Mouse (Mus musculus) neural tube, embryonic 13.5 days (tissue): ENCODE data around the gene Lgals3bp. TPM values are rescaled to one million over a fixed set of nuclear protein-coding genes. Genes with fewer than 3 reads are reported as not detected.

Source experiments
- ATAC-seq: fragments of 200-750 bp; cut with Nextera tagmentation; 2 replicates; pipeline ENCODE4 v1.8.0; 2017; ENCODE audit warnings: low read depth, mild to moderate bottlenecking, moderate TSS enrichment, moderate library complexity
- H3K27ac ChIP-seq: fragments of 300-500 bp; sonication (generic); replicated peaks from 2 replicates; pipeline ENCODE4 v1.5.1; 2015; ENCODE audit warnings: moderate library complexity, mild to moderate bottlenecking, inconsistent platforms
- H3K27me3 ChIP-seq: fragments of 300-500 bp; sonication (generic); 2 replicates; pipeline ENCODE4 v1.6.1; 2015; ENCODE audit warnings: mild to moderate bottlenecking, inconsistent platforms
- H3K36me3 ChIP-seq: fragments of 300-500 bp; sonication (generic); 2 replicates; pipeline ENCODE4 v1.6.1; 2015; ENCODE audit warnings: mild to moderate bottlenecking, inconsistent platforms
- H3K4me1 ChIP-seq: fragments of 300-500 bp; sonication (generic); replicated peaks from 2 replicates; pipeline ENCODE4 v1.6.1; 2015; ENCODE audit warnings: inconsistent platforms
- H3K4me2 ChIP-seq: fragments of 300-500 bp; sonication (generic); 2 replicates; pipeline ENCODE4 v1.6.1; 2015; ENCODE audit warnings: inconsistent platforms, mild to moderate bottlenecking, moderate library complexity
- H3K4me3 ChIP-seq: fragments of 300-500 bp; sonication (generic); 2 replicates; pipeline ENCODE4 v1.5.1; 2015; ENCODE audit warnings: mild to moderate bottlenecking, inconsistent platforms
- H3K9ac ChIP-seq: fragments of 300-500 bp; sonication (generic); 2 replicates; pipeline ENCODE4 v1.6.1; 2015; ENCODE audit warnings: moderate library complexity, mild to moderate bottlenecking, inconsistent platforms
- H3K9me3 ChIP-seq: fragments of 300-500 bp; sonication (generic); 2 replicates; pipeline ENCODE4 v1.6.1; 2016; ENCODE audit warnings: inconsistent platforms
- WGBS: fragments of 180-500 bp; shearing (Covaris S2); methylation state at CpG from one replicate; pipeline ENCODE4 v1.1.7; 2015; 5-methylcytosine and 5-hydroxymethylcytosine counted together
- polyA plus RNA-seq: library from polyadenylated mRNA; unstranded; fragments of >200 nt; fragmentation: Nextera tagmentation; extraction: Ambion mirVana; gene quantifications from 2 replicates; pipeline ENCODE4 v1.2.1, GENCODE M21; 2015

Lgals3bp gene
- polyA plus RNA-seq, 1 experiment from 2014 or later = 4.2 TPM

DNA sequence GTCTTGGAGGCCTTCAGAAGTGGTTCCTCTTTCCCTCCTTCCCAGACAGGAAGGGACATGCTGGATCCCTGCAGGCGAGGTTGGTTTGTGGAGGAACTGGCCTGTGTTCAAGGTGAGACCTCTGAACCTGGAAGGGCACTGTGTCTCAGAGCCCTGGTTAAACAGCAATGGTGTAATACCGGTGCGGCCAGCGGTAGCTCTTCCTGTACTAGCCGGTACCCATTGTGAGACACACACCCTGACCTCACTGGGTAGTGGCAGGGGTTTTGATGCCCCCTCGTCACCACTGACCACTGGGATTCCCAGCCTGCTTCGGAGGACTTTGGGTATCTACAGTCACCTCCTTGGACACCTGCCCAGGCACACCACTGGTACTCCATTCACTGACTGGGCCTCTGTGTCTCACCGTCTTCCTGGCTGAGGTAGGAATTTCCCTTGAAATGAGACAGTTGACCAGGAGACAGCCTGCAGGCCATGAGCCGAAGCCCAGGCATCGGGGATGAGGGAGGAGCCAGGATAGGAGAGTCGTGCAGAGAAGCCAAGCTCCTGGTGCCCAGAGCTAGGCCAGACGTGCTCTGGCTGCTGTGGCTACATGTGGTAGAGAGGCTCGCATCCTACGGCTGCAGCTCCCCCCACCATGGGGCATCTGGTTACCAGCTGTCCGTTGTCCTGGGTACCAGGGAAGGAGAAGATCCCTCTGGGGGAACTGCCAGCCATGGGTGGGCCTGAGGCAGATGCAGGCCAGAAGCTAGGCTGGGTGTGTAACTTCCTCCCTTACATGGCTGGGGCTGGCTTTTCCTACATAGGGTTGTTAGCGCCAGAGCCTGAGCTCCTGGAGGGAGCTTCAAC, 29.4 kb upstream of the Lgals3bp start:
- Histone ChIP-seq H3K9me3 (no peaks in the 10 kb centered on the region), H3K27me3 (peaks cover 6% of the 10 kb centered on the region; the same call in 1 of the 2 replicates), H3K9ac (peak overlapping the region; percentile 22; the same call in 1 of the 2 replicates), H3K36me3 (no peaks in the 10 kb centered on the region), H3K27ac (no peak overlapping the region), H3K4me1 (peaks cover 67% of the 10 kb centered on the region), H3K4me2 (no peak overlapping the region), H3K4me3 (no peak overlapping the region)
- ATAC-seq = no peak
- WGBS = 80% methylated on average over 16 of the region's 16 CpGs

DNA sequence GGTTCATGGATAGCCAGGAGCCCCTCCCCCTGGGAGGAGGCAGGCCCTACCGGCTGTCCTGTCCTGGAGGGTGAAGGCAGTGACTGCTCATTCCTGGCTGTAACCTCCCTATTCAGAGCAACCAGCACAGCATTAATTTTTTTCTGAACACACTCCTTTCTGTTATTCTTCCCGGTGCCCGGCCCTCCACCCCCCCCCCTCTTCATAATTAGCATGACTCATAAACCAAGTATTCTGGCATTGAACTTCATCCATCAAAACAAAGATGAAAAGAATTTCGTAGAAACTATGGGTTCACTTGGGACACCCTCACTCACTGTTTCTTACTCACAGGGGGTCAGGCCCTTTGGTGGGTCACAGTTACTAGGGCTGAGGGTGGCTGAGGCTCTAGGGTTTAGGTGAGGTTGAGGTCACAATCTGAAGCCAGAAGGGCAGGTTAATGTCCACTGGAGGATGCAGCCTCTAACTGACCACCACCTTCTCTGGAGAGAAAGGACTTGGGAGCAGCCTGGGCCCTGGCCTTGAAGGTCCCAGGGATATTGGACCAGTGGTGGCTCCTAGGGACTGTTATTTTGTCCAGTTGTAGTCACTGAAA, 28.5 kb upstream of the Lgals3bp start:
- H3K27me3 ChIP-seq = peaks cover 11% of the 10 kb centered on the region; the same call in 1 of the 2 replicates
- H3K36me3 ChIP-seq = no peaks in the 10 kb centered on the region
- H3K4me2 ChIP-seq = no peak overlapping the region
- peaks cover 62% of the 10 kb centered on the region for H3K4me1 ChIP-seq
- WGBS = 43% methylated on average over 4 of the region's 4 CpGs
- peak overlapping the region; percentile 43; the same call in 1 of the 2 replicates for H3K9ac ChIP-seq
- no peak overlapping the region for H3K4me3 ChIP-seq
- no peaks in the 10 kb centered on the region for H3K9me3 ChIP-seq
- no peak overlapping the region for H3K27ac ChIP-seq
- no peak for ATAC-seq

DNA sequence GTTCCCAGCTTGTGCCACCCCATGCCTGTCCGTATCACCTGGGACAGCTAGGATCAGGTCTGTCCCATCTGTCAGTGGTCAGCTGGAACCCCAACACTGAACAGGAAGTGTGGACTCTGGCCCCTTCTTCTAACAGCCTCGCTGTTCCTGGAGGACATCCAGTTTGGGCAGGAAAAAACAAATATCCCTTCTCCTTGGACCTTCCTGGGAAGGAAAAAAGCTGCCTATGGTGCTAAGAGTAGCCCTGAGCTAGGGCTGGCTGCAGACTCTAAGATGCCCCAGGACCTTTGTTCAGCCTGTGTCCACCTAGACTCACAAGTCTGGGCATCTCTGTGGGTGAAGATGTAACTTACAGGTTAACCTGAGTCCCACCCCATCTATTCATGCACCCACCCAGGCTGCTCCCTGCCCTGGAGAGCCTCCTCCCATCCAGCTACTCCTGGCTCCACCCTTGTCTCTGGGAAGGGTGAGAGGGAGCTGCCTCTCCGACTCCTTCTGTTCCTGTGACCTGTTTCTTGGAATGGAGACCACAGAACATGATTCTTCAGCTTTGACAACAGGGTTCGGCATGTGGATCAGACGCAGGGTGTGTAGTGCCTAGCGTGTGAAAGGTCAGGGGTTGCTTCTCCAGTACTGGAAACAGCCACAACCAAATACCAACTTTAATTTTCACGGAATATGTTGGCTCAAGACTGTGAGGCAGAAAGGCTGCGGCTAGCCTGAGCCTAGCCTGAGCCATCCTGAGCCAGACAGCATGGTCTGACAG, 27.2 kb upstream of the Lgals3bp start:
- peak overlapping the region; percentile 52 for H3K4me2 ChIP-seq
- WGBS = 66% methylated on average over 8 of the region's 8 CpGs
- H3K4me1 ChIP-seq = peaks cover 66% of the 10 kb centered on the region
- no peaks in the 10 kb centered on the region for H3K36me3 ChIP-seq
- H3K9ac ChIP-seq = peak overlapping the region; percentile 66
- ATAC-seq = no peak
- no peaks in the 10 kb centered on the region for H3K9me3 ChIP-seq
- peaks cover 11% of the 10 kb centered on the region; the same call in 1 of the 2 replicates for H3K27me3 ChIP-seq
- H3K4me3 ChIP-seq = peak overlapping the region; percentile 31
- 0 out of 2 replicates have a peak overlapping the region, but pooled peaks have one; percentile 74 for H3K27ac ChIP-seq

DNA sequence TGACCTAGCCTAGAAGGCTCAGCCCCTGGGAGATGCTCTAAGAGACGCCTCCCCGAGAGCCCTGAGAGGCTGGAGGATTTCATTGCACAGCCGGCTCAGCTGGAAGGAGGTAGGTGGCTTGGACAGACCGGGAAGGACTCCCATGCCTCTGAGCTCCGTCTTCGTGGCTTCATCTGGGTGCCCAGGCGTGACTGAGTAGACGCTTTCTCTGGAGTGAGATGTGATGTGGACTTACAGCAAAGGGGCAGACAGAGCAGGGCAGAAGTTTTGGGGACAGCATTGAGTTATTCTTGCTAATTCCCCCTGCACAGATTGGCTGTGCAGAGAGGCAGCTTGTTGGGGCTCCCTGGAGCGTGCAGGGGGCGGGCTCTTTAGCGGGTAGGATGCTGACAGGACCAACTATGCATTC, 26.6 kb upstream of the Lgals3bp start:
- peak overlapping the region; percentile 52 for H3K4me2 ChIP-seq
- ATAC-seq = no peak

DNA sequence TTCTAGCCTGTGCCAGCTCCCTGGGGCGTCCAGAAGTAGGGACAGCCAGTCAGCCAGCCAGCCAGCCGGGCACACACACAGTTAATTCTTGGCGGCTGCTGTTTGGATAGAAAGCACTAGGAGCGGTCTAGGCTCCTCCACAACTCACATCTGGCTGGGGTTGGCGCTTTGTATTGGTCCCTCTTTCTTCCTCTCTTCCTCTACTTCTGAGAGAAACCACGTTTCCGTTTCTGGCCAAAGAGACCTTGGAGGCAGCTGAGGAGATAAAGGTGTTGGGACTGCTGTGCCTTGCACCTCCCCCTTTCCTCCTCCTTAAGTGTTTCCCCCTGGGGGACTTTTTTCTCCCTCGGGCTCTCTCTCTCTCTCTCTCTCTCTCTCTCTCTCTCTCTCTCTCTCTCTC, 26.1 kb upstream of the Lgals3bp start, which contains the start of gene C1qtnf1:
Gene C1qtnf1, plus strand, starts transcription at position 218 of the 400 bp plus-strand sequence.
- Histone ChIP-seq H3K4me1 (peaks cover 67% of the 10 kb centered on the region), H3K4me3 (peak within 1 kb of the TSS; percentile 31), H3K4me2 (peak within 1 kb of the TSS; percentile 52), H3K36me3 (no peaks in the 10 kb centered on the region), H3K27ac (peak within 1 kb of the TSS; percentile 74), H3K9me3 (no peaks in the 10 kb centered on the region), H3K27me3 (peaks cover 11% of the 10 kb centered on the region; the same call in 1 of the 2 replicates), H3K9ac (peak within 1 kb of the TSS; percentile 66)
- 0 out of 2 replicates have a peak, but pooled peaks have one; percentile 30 for ATAC-seq
- WGBS = under 1% methylated on average over 8 of the region's 8 CpGs

More for the DNA sequence above, 26.6 kb upstream of the Lgals3bp start:
- no peaks in the 10 kb centered on the region for H3K36me3 ChIP-seq
- peaks cover 66% of the 10 kb centered on the region for H3K4me1 ChIP-seq
- peak overlapping the region; percentile 31 for H3K4me3 ChIP-seq
- peaks cover 11% of the 10 kb centered on the region; the same call in 1 of the 2 replicates for H3K27me3 ChIP-seq
- no peaks in the 10 kb centered on the region for H3K9me3 ChIP-seq
- peak overlapping the region; percentile 66 for H3K9ac ChIP-seq
- peak overlapping the region; percentile 74 for H3K27ac ChIP-seq
- WGBS = 5% methylated on average over 11 of the region's 11 CpGs

DNA sequence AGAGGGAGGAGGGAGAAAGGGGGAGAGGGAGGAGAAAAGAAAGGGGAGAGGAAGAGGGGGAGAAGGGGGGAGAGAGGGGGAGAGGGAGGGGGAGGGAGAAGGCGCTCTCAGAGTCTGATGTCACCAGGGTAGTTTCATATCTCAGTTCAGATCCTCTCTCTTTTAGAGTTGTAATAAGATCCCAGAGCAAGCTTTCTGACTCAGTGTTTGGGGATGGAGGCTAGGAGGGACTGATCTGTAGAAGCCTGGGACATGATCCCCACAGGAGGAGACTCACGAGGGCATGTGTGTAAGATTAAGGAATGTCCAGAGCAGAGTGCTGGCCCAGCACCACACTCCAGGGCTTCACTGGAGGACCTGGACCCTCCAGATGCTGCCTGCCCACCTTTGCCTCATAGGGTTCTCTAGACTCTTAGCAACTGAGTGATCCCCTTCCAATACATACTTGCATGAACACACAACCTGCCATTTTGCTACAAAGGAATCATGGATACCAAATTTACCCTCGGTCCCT, 25.4 kb upstream of the Lgals3bp start:
- peak overlapping the region; percentile 52 for H3K4me2 ChIP-seq
- H3K4me3 ChIP-seq = no peak overlapping the region
- peaks cover 68% of the 10 kb centered on the region for H3K4me1 ChIP-seq
- peaks cover 11% of the 10 kb centered on the region; the same call in 1 of the 2 replicates for H3K27me3 ChIP-seq
- no peak overlapping the region for H3K27ac ChIP-seq
- H3K9ac ChIP-seq = no peak overlapping the region
- no peaks in the 10 kb centered on the region for H3K9me3 ChIP-seq
- H3K36me3 ChIP-seq = no peaks in the 10 kb centered on the region
- 59% methylated on average over 3 of the region's 3 CpGs for WGBS
- ATAC-seq = no peak

DNA sequence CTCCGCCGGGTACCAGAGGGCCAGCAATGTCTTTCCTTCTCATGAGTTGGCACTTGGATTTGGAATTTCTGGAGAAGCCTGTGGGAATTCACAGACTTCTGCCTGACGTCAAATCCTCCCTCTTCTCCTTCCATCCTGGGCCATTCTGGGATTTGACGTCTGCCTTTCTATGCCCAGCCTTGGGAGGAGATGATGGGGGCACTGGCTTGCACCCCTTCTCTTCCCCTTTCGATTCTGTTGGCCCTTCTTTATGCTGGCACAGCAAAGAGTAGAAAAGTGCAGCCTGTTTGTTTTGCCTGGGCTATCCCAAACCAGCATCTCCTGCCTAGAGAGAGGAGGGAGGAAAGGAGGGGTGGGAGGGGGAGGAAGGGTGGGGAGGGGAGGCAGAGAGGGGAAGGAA, 24.9 kb upstream of the Lgals3bp start:
- Histone ChIP-seq H3K4me3 (no peak overlapping the region), H3K4me1 (peaks cover 64% of the 10 kb centered on the region), H3K9ac (no peak overlapping the region), H3K9me3 (no peaks in the 10 kb centered on the region), H3K27ac (no peak overlapping the region), H3K27me3 (peaks cover 11% of the 10 kb centered on the region; the same call in 1 of the 2 replicates), H3K36me3 (no peaks in the 10 kb centered on the region), H3K4me2 (no peak overlapping the region)
- ATAC-seq = no peak
- 76% methylated on average over 5 of the region's 5 CpGs for WGBS

DNA sequence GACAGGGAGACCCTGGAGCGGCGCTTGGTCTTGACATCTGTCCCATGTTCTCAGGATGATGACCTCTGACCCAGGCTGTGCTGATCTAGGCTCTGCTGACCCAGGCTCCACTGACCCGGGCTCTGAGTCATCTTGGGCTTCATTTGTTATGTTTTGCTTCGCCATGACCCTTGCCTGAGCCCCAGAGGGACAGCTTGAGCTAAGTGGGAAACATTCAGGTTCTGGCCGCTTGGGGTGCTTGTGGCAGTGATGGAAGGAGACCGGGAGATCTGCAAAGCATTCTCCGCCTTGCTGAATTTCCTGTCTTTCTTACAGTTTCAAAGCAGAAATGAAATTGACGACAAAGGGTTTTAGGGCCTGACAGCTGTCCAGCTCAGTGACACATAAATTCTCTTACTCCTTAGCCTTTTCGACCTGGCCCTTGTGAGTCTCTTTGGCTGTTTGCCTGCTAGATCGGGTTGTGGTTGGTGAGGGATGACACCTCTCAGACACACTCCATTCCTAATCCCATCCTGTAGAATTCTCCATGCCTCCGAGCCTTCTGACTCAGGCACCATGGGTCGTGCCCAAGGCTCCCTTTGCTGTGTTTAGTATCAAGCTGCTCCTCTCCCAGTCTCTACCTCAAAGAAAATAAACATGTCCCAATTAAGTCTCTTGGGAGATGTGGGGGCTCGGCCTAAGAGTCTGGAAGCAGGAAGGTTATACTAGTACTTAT, 22.9 kb upstream of the Lgals3bp start:
- Histone ChIP-seq H3K27ac (no peak overlapping the region), H3K4me3 (no peak overlapping the region), H3K4me2 (no peak overlapping the region), H3K9ac (no peak overlapping the region), H3K27me3 (peaks cover 11% of the 10 kb centered on the region; the same call in 1 of the 2 replicates), H3K9me3 (no peaks in the 10 kb centered on the region), H3K36me3 (no peaks in the 10 kb centered on the region), H3K4me1 (peaks cover 45% of the 10 kb centered on the region)
- ATAC-seq = no peak
- 67% methylated on average over 13 of the region's 13 CpGs for WGBS

DNA sequence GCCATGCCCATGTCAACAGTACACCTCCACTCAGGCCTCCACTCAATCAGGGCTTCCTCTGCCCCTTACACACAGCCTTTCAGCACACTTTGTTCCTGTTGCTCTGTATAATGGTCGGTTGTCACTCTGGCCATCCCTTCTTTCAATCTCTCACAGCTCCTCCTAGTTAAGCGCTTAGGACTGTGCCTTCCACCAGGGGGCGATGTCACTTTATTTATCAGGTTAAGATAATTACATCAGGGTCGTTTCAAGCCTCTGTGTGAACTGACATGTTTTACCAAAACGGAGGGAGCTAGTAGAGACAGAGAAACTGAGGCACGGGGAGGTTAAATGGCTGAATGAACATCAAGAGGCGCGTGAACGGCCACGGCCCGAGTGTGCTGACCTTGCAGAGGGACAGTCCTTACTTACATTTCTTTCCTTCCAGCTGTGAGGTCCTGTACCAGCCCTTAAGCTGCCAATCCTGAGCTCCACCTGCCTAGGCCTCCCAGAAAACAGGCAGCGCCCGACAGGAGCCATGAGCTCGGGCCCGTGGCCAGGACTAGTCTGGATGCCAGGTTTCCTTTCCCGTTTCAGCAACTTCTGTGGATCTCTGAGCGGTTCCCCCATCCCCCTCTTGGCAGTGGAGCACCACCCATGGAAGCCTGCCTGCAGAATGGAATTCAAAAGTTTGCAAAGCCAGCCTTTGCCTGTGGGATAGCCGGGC, 21.5 kb upstream of the Lgals3bp start:
- Histone ChIP-seq H3K9ac (peak overlapping the region; percentile 55), H3K4me3 (no peak overlapping the region), H3K4me1 (peaks cover 40% of the 10 kb centered on the region), H3K4me2 (peak overlapping the region; percentile 38), H3K27ac (peak overlapping the region; percentile 55), H3K36me3 (no peaks in the 10 kb centered on the region), H3K9me3 (no peaks in the 10 kb centered on the region), H3K27me3 (peaks cover 7% of the 10 kb centered on the region; the same call in 1 of the 2 replicates)
- 6% methylated on average over 18 of the region's 18 CpGs for WGBS
- ATAC-seq = 0 out of 2 replicates have a peak, but pooled peaks have one; percentile 13

DNA sequence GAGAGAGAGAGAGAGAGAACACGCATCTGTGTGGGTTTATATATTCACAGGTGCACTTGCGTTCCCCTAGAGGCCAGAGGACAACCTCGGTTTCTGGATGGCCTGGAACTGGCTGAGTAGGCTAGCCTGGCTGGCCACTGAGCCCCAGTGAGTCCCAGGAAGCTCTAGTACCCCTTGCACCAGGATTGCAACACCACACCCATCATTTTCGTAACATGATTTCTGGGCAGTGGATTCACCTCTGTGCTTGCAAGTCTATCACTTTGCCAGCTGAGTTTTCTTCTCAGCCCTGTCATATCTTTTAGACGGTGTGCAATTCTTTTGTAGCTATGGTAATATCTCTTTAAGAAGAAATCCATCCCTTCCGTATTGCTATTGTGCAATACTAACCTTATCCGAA, 18.4 kb upstream of the Lgals3bp start:
- no peak overlapping the region for H3K4me3 ChIP-seq
- no peak overlapping the region for H3K9ac ChIP-seq
- no peak for ATAC-seq
- no peak overlapping the region for H3K27ac ChIP-seq
- H3K36me3 ChIP-seq = peaks cover 8% of the 10 kb centered on the region; the same call in 1 of the 2 replicates
- H3K27me3 ChIP-seq = no peaks in the 10 kb centered on the region
- peaks cover 58% of the 10 kb centered on the region for H3K4me1 ChIP-seq
- no peak overlapping the region for H3K4me2 ChIP-seq
- no peaks in the 10 kb centered on the region for H3K9me3 ChIP-seq
- 75% methylated on average over 7 of the region's 7 CpGs for WGBS
